20 mouse cellular contexts compared by ENCODE assay signal in genomic region chr4:132912156-132912555, GRCm38 (mm10). TPM values are rescaled to one million over a fixed set of nuclear protein-coding genes. Genes with fewer than 3 reads are reported as not detected.
DNase-seq lines count a peak whose midpoint lies in the region; TF ChIP-seq lines count a peak whose summit lies in the region.
"Had no signal": no experiment of that assay in that cellular context is flagged by ENCODE, and none has a peak within 500 bp of the region (broad histone marks: within the 10 kb centered on the region; RNA-seq: fewer than 3 reads in every experiment).

No protein-coding gene starts in this region.

- H3K27ac ChIP-seq in gastrocnemius, adult 2 months, result no peak overlapping the region
- H3K27ac ChIP-seq: forebrain, embryonic 10.5 days; forebrain, embryonic 13.5 days; heart, adult 2 months; heart, embryonic 10.5 days; heart, embryonic 13.5 days; hindbrain, embryonic 14.5 days had no signal

- no peak for TF ChIP-seq CTCF in gastrocnemius, adult 2 months (IDR thresholded peaks at IDR 0.05)

- intact Hi-C loops in gastrocnemius, adult 2 months (cut with DNase I), result no loop called here

- peak; percentile 36 for DNase-seq in R1 (ENCODE audit: low read depth, low spot score)
- peak; percentile 73 for DNase-seq in thymus, postnatal 0 days (ENCODE audit: low spot score)
- peak; percentile 57 for DNase-seq in thymus, postnatal 25 days
- no peak for DNase-seq in gastrocnemius, adult 18-20 months (ENCODE audit: low spot score)
- DNase-seq in kidney, adult 18-20 months, result no peak
- DNase-seq in gastrocnemius, adult 2 months, result no peak
- DNase-seq: adrenal gland, postnatal 10 days; adrenal gland, postnatal 36 days; cerebellum, adult 18-20 months; cerebellum, adult 9-10 months; cerebellum, postnatal 14 days; gastrocnemius, postnatal 36 days; heart, adult 2 months; heart, postnatal 14 days; heart, postnatal 4 days had no signal

- no peak overlapping the region for H3K4me3 ChIP-seq in gastrocnemius, adult 2 months
- H3K4me3 ChIP-seq: forebrain, embryonic 10.5 days; forebrain, embryonic 13.5 days; heart, adult 2 months; heart, embryonic 10.5 days; heart, embryonic 13.5 days had no signal

RNA-seq across cellular contexts. Expression of gene Fam76a, which starts 10.2 kb away (rescaled TPM):
- 45.4 and 52.4 TPM in 2 replicates for polyA plus RNA-seq in thymus, postnatal 0 days (2015; fragmentation: Nextera tagmentation; extraction: Ambion mirVana)
- 10 to 100 TPM; 23.5 to 23.9 TPM for total RNA-seq in gastrocnemius, adult 18-20 months (2021)
- 10 to 100 TPM; 23.5 to 29.9 TPM for total RNA-seq in gastrocnemius, adult 2 months (2021)

RNA-seq across cellular contexts. Expression of gene Stx12, which starts 27.8 kb away (rescaled TPM):
- 36.0 and 37.2 TPM in 2 replicates for polyA plus RNA-seq in thymus, postnatal 0 days (2015; fragmentation: Nextera tagmentation; extraction: Ambion mirVana)
- total RNA-seq in gastrocnemius, adult 18-20 months (2021), result 10 to 100 TPM; 24.6 to 26.5 TPM
- total RNA-seq in gastrocnemius, adult 2 months (2021), result 10 to 100 TPM; 24.1 to 25.7 TPM

Comparison
In these comparisons a context has a peak if more than half of its experiments do, and no peak if none do; other contexts are left out.
1. DNase-seq: peak in R1 (single experiment), thymus, postnatal 0 days (single experiment) and thymus, postnatal 25 days (single experiment); none in gastrocnemius, adult 18-20 months (single experiment), kidney, adult 18-20 months (single experiment) and gastrocnemius, adult 2 months (single experiment).